Mouse (Mus musculus) MEL (cell line): ENCODE data around the gene Cadm4.

Experiments used
- CHD2 ChIP-seq: IDR thresholded peaks from 2 replicates; pipeline ENCODE4 v1.6.1; 2011; ENCODE audit warnings: low read length, improper control_type of control experiment
- CTCF ChIP-seq, 3 experiments: IDR thresholded peaks in 2 of 3; conservative IDR thresholded peaks in 1 of 3; 2 replicates each; pipeline ENCODE4 v1.5.1; 2011 to 2012; ENCODE audit warnings: low read length in 3 of 3, low read depth in 2 of 3, mild to moderate bottlenecking in 2 of 3, improper control_type of control experiment in 1 of 3, inconsistent platforms in 1 of 3, mixed read lengths in 1 of 3, moderate library complexity in 1 of 3; ENCODE audit not compliant: control insufficient read depth in 1 of 3, insufficient read depth in 1 of 3, poor library complexity in 1 of 3, severe bottlenecking in 1 of 3
- HCFC1 ChIP-seq: IDR thresholded peaks from 2 replicates; pipeline ENCODE4 v1.6.1; 2012; ENCODE audit warnings: low read depth, mild to moderate bottlenecking, inconsistent platforms, low read length, improper control_type of control experiment, moderate library complexity
- KAT2A ChIP-seq: conservative IDR thresholded peaks from 2 replicates; pipeline ENCODE4 v1.6.1; 2012; ENCODE audit warnings: low read depth, low read length, improper control_type of control experiment, inconsistent platforms
- MYC ChIP-seq: IDR thresholded peaks from 2 replicates; pipeline ENCODE4 v1.6.1; 2011; ENCODE audit warnings: low read depth, mild to moderate bottlenecking, low read length, improper control_type of control experiment, moderate library complexity
- POLR2A ChIP-seq, 2 experiments: IDR thresholded peaks; 2 replicates each; pipeline ENCODE4 v1.6.1; 2011 to 2012; ENCODE audit warnings: low read length in 2 of 2, mild to moderate bottlenecking in 2 of 2, control low read depth in 1 of 2, improper control_type of control experiment in 1 of 2, low read depth in 1 of 2, moderate library complexity in 1 of 2; ENCODE audit not compliant: control insufficient read depth in 1 of 2, insufficient read depth in 1 of 2, poor library complexity in 1 of 2
- POLR2AphosphoS5 ChIP-seq: IDR thresholded peaks from 2 replicates; pipeline ENCODE4 v1.6.1; 2012; ENCODE audit warnings: low read depth, borderline replicate concordance, mild to moderate bottlenecking, inconsistent platforms, low read length, moderate library complexity, mixed read lengths
- USF1 ChIP-seq: IDR thresholded peaks from 2 replicates; pipeline ENCODE4 v1.6.1; 2014; ENCODE audit warnings: low read depth, mild to moderate bottlenecking, inconsistent platforms, low read length, improper control_type of control experiment, moderate library complexity
- USF2 ChIP-seq, 2 experiments: IDR thresholded peaks; 2 replicates each; pipeline ENCODE4 v1.6.1; 2011 to 2012; ENCODE audit warnings: improper control_type of control experiment in 2 of 2, low read length in 2 of 2, borderline replicate concordance in 1 of 2, inconsistent platforms in 1 of 2, low read depth in 1 of 2, mild to moderate bottlenecking in 1 of 2; ENCODE audit not compliant: insufficient read depth in 1 of 2

DNA sequence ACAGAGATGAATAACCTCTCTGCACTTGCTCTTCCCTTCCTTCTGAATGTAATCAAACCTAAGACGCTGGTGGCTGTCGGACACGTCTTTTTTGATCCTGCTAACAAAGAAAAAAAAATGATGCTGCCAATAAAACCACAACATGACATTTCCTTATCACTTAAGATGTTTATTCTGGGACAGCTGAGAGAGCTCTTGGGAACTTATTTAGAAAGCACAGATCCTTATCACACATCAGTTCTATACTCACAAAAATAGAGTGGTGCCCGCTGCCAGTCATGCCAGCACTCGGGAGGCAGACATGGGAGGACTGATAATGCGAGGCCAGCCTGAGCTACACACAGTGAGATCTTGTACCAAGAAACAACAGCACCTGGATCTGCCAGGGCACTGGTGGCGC lies 41.9 kb upstream of the Cadm4 start:
- no peak for TF ChIP-seq USF1
- TF ChIP-seq CHD2 = no peak
- TF ChIP-seq CTCF (IDR thresholded peaks at IDR 0.05 in 2 of 3, conservative IDR thresholded peaks at IDR 0.05 in 1 of 3; ENCODE audit: control insufficient read depth in 1 of 3, insufficient read depth in 1 of 3, low read depth in 2 of 3, low read length in 3 of 3, poor library complexity in 1 of 3, severe bottlenecking in 1 of 3) = no peak
- no peak for TF ChIP-seq POLR2AphosphoS5
- TF ChIP-seq USF2 (IDR thresholded peaks at IDR 0.05; ENCODE audit: borderline replicate concordance in 1 of 2, insufficient read depth in 1 of 2, low read depth in 1 of 2, low read length in 2 of 2) = no peak
- no peak for TF ChIP-seq MYC
- no peak for TF ChIP-seq HCFC1
- no peak for TF ChIP-seq KAT2A
- no peak for TF ChIP-seq POLR2A (IDR thresholded peaks at IDR 0.05; ENCODE audit: control insufficient read depth in 1 of 2, insufficient read depth in 1 of 2, low read depth in 1 of 2, low read length in 2 of 2, poor library complexity in 1 of 2)
